Mouse (Mus musculus): Measurements from ENCODE around the gene Ighmbp2. TPM values are rescaled to one million over a fixed set of nuclear protein-coding genes. Genes with fewer than 3 reads are reported as not detected.
"Not testable (repeated sequence)": the region's sequence is repeated elsewhere in the genome, so short reads cannot be mapped to it uniquely, and the experiment has no call there.

Gene Ighmbp2
- total RNA-seq, 1 experiment = 13.2 TPM

DNA sequence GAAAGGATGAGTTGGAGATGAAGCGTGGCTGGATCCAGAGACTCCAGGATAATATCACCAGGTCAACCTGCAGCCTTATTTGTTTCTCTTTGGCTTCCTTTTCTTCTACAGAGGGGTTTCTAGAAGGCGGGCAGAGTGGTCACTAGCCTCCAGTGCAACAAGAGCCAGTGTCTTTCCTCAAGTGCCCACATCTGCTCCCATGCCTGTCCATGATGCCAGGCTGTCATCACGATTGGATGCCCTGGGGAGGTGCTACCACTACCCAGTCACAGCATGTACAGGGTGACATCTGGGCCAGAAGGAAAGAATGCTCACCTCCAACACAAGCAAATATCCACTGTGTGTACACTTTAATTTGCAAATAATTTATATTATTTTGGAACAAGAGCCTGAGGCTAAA lies 22.2 kb downstream of the Ighmbp2 start:
- Histone ChIP-seq H3K9me3 (ENCODE audit: control insufficient read depth, insufficient read depth, low read depth, low read length) (no peaks in the 10 kb centered on the region), H3K4me3 (ENCODE audit: insufficient read depth in 1 of 2, low read depth in 1 of 2, low read length in 2 of 2, poor library complexity in 1 of 2, severe bottlenecking in 1 of 2) (no peak overlapping the region), H3K27ac (ENCODE audit: insufficient read depth, low read depth, low read length, poor library complexity, severe bottlenecking) (no peak overlapping the region), H3K36me3 (ENCODE audit: control insufficient read depth, insufficient read depth, low read length, poor library complexity, severe bottlenecking) (peaks cover 30% of the 10 kb centered on the region), H3K9ac (ENCODE audit: insufficient read depth, low read depth, low read length, poor library complexity, severe bottlenecking) (no peak overlapping the region), H3K4me1 (ENCODE audit: control insufficient read depth in 2 of 2, insufficient read depth in 2 of 2, low read length in 2 of 2, poor library complexity in 1 of 2) (no peaks in the 10 kb centered on the region)
- DNase-seq (ENCODE audit: low read depth, low spot score) = no peak
- TF ChIP-seq ZC3H11A (IDR thresholded peaks at IDR 0.05; ENCODE audit: borderline replicate concordance, low read depth, low read length) = no peak
- no peak for TF ChIP-seq CHD2 (IDR thresholded peaks at IDR 0.05; ENCODE audit: low read depth, low read length)
- TF ChIP-seq ZNF384 (IDR thresholded peaks at IDR 0.05; ENCODE audit: low read depth, low read length) = no peak
- TF ChIP-seq HCFC1 (IDR thresholded peaks at IDR 0.05; ENCODE audit: borderline replicate concordance, insufficient read depth, low read length) = no peak
- no peak for TF ChIP-seq MAFK (IDR thresholded peaks at IDR 0.05; ENCODE audit: insufficient read depth, low read depth, low read length)
- in situ Hi-C loops (cut with MboI; ENCODE audit: low sequenced_read_pairs in 2 of 2, unreplicated experiment in 2 of 2) = no loop called here

DNA sequence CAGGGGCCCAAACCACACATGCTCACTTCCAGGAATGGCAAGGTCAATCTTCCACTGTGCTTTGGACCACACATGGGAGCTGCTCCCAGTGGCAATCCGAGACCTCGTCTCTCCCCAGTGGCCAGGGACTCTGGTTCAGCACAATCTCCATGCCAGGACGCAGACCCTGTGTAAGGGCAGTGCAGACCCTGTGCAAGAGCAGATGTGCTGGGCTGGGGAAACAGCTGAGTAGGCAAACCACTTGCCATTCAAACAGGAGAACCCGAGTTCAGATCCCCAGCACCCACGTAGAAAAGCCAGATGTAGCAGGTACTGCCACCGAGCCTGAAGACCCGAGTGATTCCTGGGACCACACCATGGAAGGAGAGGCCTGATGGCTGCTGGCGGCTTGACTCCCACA lies 22.8 kb downstream of the Ighmbp2 start:
- TF ChIP-seq MAFK (IDR thresholded peaks at IDR 0.05; ENCODE audit: insufficient read depth, low read depth, low read length) = no peak
- TF ChIP-seq CHD2 (IDR thresholded peaks at IDR 0.05; ENCODE audit: low read depth, low read length) = no peak
- no peak for TF ChIP-seq ZNF384 (IDR thresholded peaks at IDR 0.05; ENCODE audit: low read depth, low read length)
- TF ChIP-seq ZC3H11A (IDR thresholded peaks at IDR 0.05; ENCODE audit: borderline replicate concordance, low read depth, low read length) = no peak
- TF ChIP-seq HCFC1 (IDR thresholded peaks at IDR 0.05; ENCODE audit: borderline replicate concordance, insufficient read depth, low read length) = no peak
- in situ Hi-C loops (cut with MboI; ENCODE audit: low sequenced_read_pairs in 2 of 2, unreplicated experiment in 2 of 2) = no loop called here
- Histone ChIP-seq H3K4me3 (ENCODE audit: insufficient read depth in 1 of 2, low read depth in 1 of 2, low read length in 2 of 2, poor library complexity in 1 of 2, severe bottlenecking in 1 of 2) (no peak overlapping the region), H3K27ac (ENCODE audit: insufficient read depth, low read depth, low read length, poor library complexity, severe bottlenecking) (no peak overlapping the region), H3K36me3 (ENCODE audit: control insufficient read depth, insufficient read depth, low read length, poor library complexity, severe bottlenecking) (peaks cover 25% of the 10 kb centered on the region), H3K9ac (ENCODE audit: insufficient read depth, low read depth, low read length, poor library complexity, severe bottlenecking) (no peak overlapping the region), H3K4me1 (ENCODE audit: control insufficient read depth in 2 of 2, insufficient read depth in 2 of 2, low read length in 2 of 2, poor library complexity in 1 of 2) (no peaks in the 10 kb centered on the region), H3K9me3 (ENCODE audit: control insufficient read depth, insufficient read depth, low read depth, low read length) (no peaks in the 10 kb centered on the region)
- no peak for DNase-seq (ENCODE audit: low read depth, low spot score)

DNA sequence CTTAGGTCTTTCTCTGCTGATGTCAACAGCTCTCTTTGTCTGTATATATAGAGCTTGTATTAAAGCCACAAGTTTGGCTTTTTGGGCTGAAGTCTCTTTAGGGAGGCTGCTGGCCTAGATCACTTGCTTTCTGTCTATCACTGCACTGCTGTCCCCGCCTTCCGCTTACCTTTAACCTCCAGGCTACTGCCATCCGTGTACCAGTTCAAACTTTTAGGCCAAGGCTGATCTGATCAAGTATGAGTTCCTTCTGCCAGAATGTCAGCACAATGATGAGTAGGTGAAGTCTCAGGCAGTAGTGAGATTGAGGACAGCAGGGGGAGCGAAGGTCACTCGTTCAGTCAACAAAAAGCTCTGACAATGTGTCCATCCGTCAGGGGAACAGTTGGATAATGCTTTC lies 57.6 kb downstream of the Ighmbp2 start:
- DNase-seq (ENCODE audit: low read depth, low spot score); H3K36me3 ChIP-seq (ENCODE audit: control insufficient read depth, insufficient read depth, low read length, poor library complexity, severe bottlenecking); H3K4me1 ChIP-seq (ENCODE audit: control insufficient read depth in 2 of 2, insufficient read depth in 2 of 2, low read length in 2 of 2, poor library complexity in 1 of 2); H3K4me3 ChIP-seq (ENCODE audit: insufficient read depth in 1 of 2, low read depth in 1 of 2, low read length in 2 of 2, poor library complexity in 1 of 2, severe bottlenecking in 1 of 2); H3K27ac ChIP-seq (ENCODE audit: insufficient read depth, low read depth, low read length, poor library complexity, severe bottlenecking); H3K9ac ChIP-seq (ENCODE audit: insufficient read depth, low read depth, low read length, poor library complexity, severe bottlenecking); H3K9me3 ChIP-seq (ENCODE audit: control insufficient read depth, insufficient read depth, low read depth, low read length); in situ Hi-C loops (cut with MboI; ENCODE audit: low sequenced_read_pairs in 2 of 2, unreplicated experiment in 2 of 2): not testable (repeated sequence)

DNA sequence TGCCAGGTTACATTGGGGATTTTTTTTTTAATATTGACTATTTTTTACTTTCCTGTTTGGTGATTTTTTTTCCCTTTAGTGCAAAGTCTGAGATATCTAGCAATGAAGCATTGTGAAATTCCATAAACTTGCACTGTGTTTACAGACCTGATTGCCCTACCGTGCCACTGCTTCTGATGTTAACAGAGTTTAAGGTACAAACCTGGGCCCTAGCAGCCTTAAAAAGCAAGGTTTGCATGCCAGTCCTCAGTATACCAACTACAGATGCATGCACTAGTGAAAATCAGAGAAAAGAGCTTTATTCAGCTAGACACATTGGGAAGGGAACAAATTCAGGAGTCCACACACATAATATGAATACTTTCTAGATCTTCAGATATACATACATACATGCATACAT lies 67.9 kb downstream of the Ighmbp2 start:
- in situ Hi-C loops (cut with MboI; ENCODE audit: low sequenced_read_pairs in 2 of 2, unreplicated experiment in 2 of 2); H3K9me3 ChIP-seq (ENCODE audit: control insufficient read depth, insufficient read depth, low read depth, low read length); DNase-seq (ENCODE audit: low read depth, low spot score): not testable (repeated sequence)

More for the DNA sequence above, 67.9 kb downstream of the Ighmbp2 start:
- H3K36me3 ChIP-seq (ENCODE audit: control insufficient read depth, insufficient read depth, low read length, poor library complexity, severe bottlenecking); H3K4me3 ChIP-seq (ENCODE audit: insufficient read depth in 1 of 2, low read depth in 1 of 2, low read length in 2 of 2, poor library complexity in 1 of 2, severe bottlenecking in 1 of 2); H3K27ac ChIP-seq (ENCODE audit: insufficient read depth, low read depth, low read length, poor library complexity, severe bottlenecking); H3K4me1 ChIP-seq (ENCODE audit: control insufficient read depth in 2 of 2, insufficient read depth in 2 of 2, low read length in 2 of 2, poor library complexity in 1 of 2); H3K9ac ChIP-seq (ENCODE audit: insufficient read depth, low read depth, low read length, poor library complexity, severe bottlenecking): not testable (repeated sequence)

Other genes with a start within 250 kb of the Ighmbp2 start
- gene Mrpl21, start 116 bp downstream of the Ighmbp2 start, total RNA-seq (2012; rRNA removed) = 94.5 and 105 TPM in 2 replicates
- 15.7 and 29.9 TPM in 2 replicates for gene Cpt1a, start 39.3 kb upstream of the Ighmbp2 start, total RNA-seq (2012; rRNA removed)
- 1.6 and 3.1 TPM in 2 replicates for gene Tesmin, start 105.8 kb upstream of the Ighmbp2 start, total RNA-seq (2012; rRNA removed)
- gene Gal, start 131.5 kb upstream of the Ighmbp2 start, total RNA-seq (2012; rRNA removed) = 0.27 and 0.95 TPM in 2 replicates

Data from ES-E14 (cell line).